Mouse (Mus musculus) frontal cortex, postnatal 25 days (tissue): ENCODE data around the gene Syt16.

Experiments
- DNase-seq, 2 experiments: peaks; one replicate each; pipeline ENCODE4 v3.0.0; 2022; ENCODE audit warnings: low spot score in 2 of 2

The Syt16 gene

GRCm38 (mm10) chr12:74303418-74304294, 306.2 kb downstream of the Syt16 start:
- DNase-seq = no peak

- DNase-seq = no peak
These were observed 315.1 kb downstream of the Syt16 start for GRCm38 (mm10) chr12:74312611-74313010.

- DNase-seq = no peak
These were observed 317.8 kb downstream of the Syt16 start for GRCm38 (mm10) chr12:74315221-74315620.

GRCm38 (mm10) chr12:74316344-74316973, 319.0 kb downstream of the Syt16 start, which contains the start of gene Gm11042:
TSS of gene Gm11042 (minus strand) at chr12:74316394.
- DNase-seq = no peak

GRCm38 (mm10) chr12:74316989-74317759, 319.7 kb downstream of the Syt16 start:
- peak in 1 of 2 experiments; percentile 63 for DNase-seq

- DNase-seq = peak; percentile 62 to 63
These were observed 322.9 kb downstream of the Syt16 start for GRCm38 (mm10) chr12:74320318-74320717.

- no peak for DNase-seq
These were observed 324.5 kb downstream of the Syt16 start for GRCm38 (mm10) chr12:74321981-74322380.
